Mouse (Mus musculus) thymus, adult 2 months (tissue): ENCODE results near the gene Gm11541.

Experiments used
- CTCF ChIP-seq: fragments of 200-500 bp; IDR thresholded peaks from 2 replicates; pipeline ENCODE4 v1.5.1; 2012; ENCODE audit warnings: mild to moderate bottlenecking, control low read depth, low read length, moderate library complexity, borderline replicate concordance; ENCODE audit not compliant: control insufficient read depth, poor library complexity, insufficient read depth; ENCODE audit errors: extremely low read depth
- POLR2A ChIP-seq: fragments of 200-500 bp; IDR thresholded peaks from 2 replicates; pipeline ENCODE4 v1.6.1; 2012; ENCODE audit warnings: mild to moderate bottlenecking, low read length, control low read depth, moderate library complexity; ENCODE audit not compliant: control insufficient read depth, poor library complexity, insufficient read depth; ENCODE audit errors: extremely low read depth

GRCm38 (mm10) chr11:94681640-94682039, 22.7 kb downstream of the Gm11541 start:
- TF ChIP-seq POLR2A, result no peak
- TF ChIP-seq CTCF, result no peak
